Mouse (Mus musculus) 3T3-L1 (cell line): ENCODE measurements around the gene Rbms3.
A peak's percentile ranks its signal among the peaks of the same experiment; 100 is the strongest.

Experiments
- DNase-seq: peaks from one replicate; pipeline ENCODE4 v3.0.0-alpha.2; 2015; ENCODE audit warnings: low read depth, low spot score

Gene Rbms3

GRCm38 (mm10) chr9:117375776-117376175 is 253.9 kb downstream of the Rbms3 start:
- no peak for DNase-seq

GRCm38 (mm10) chr9:117373164-117373741 is 256.5 kb downstream of the Rbms3 start:
- DNase-seq = peak; percentile 64

GRCm38 (mm10) chr9:117371980-117372379 is 257.7 kb downstream of the Rbms3 start:
- DNase-seq = no peak

- DNase-seq = no peak
Observed at GRCm38 (mm10) chr9:117370086-117370485, 259.6 kb downstream of the Rbms3 start.

- DNase-seq = no peak
Observed at GRCm38 (mm10) chr9:117368016-117368415, 261.7 kb downstream of the Rbms3 start.

GRCm38 (mm10) chr9:117364610-117365009 is 265.1 kb downstream of the Rbms3 start:
- DNase-seq = no peak

GRCm38 (mm10) chr9:117361431-117361830 is 268.3 kb downstream of the Rbms3 start:
- DNase-seq = no peak

GRCm38 (mm10) chr9:117356764-117357442 is 272.8 kb downstream of the Rbms3 start:
- peak; percentile 21 for DNase-seq

GRCm38 (mm10) chr9:117355501-117355900 is 274.2 kb downstream of the Rbms3 start:
- DNase-seq = no peak

GRCm38 (mm10) chr9:117342336-117342735 is 287.4 kb downstream of the Rbms3 start:
- DNase-seq = no peak

- no peak for DNase-seq
Observed at GRCm38 (mm10) chr9:117330681-117331080, 299.0 kb downstream of the Rbms3 start.

GRCm38 (mm10) chr9:117319271-117319670 is 310.4 kb downstream of the Rbms3 start:
- no peak for DNase-seq

GRCm38 (mm10) chr9:117318461-117318860 is 311.3 kb downstream of the Rbms3 start:
- no peak for DNase-seq

- no peak for DNase-seq
Observed at GRCm38 (mm10) chr9:117317251-117317650, 312.5 kb downstream of the Rbms3 start.

GRCm38 (mm10) chr9:117313642-117314041 is 316.1 kb downstream of the Rbms3 start:
- no peak for DNase-seq

GRCm38 (mm10) chr9:117309809-117310208 is 319.9 kb downstream of the Rbms3 start:
- peak; percentile 9 for DNase-seq

- DNase-seq = no peak
Observed at GRCm38 (mm10) chr9:117298991-117299390, 330.7 kb downstream of the Rbms3 start.

- no peak for DNase-seq
Observed at GRCm38 (mm10) chr9:117297662-117298531, 331.8 kb downstream of the Rbms3 start.

GRCm38 (mm10) chr9:117291066-117291850 is 338.5 kb downstream of the Rbms3 start:
- DNase-seq = no peak

GRCm38 (mm10) chr9:117274846-117275245 is 354.9 kb downstream of the Rbms3 start:
- DNase-seq = no peak

- DNase-seq = no peak
Observed at GRCm38 (mm10) chr9:117259614-117260013, 370.1 kb downstream of the Rbms3 start.

- no peak for DNase-seq
Observed at GRCm38 (mm10) chr9:117253361-117253760, 376.4 kb downstream of the Rbms3 start.
